ENCODE assay signal across 9 mouse cellular contexts in genomic region chr6:47239376-47239921, GRCm38 (mm10).
DNase-seq lines count a peak whose midpoint lies in the region; ATAC-seq and TF ChIP-seq lines count a peak whose summit lies in the region.
"Had no signal": no experiment of that assay in that cellular context is flagged by ENCODE, and none has a peak within 500 bp of the region (broad histone marks: within the 10 kb centered on the region; RNA-seq: fewer than 3 reads in every experiment).

No protein-coding gene starts in this region.

- no peaks in the 10 kb centered on the region for H3K9me3 ChIP-seq in forebrain, embryonic 11.5 days (ENCODE audit: control insufficient read depth, low read length)
- H3K9me3 ChIP-seq: lung, embryonic 15.5 days had no signal

- no peak overlapping the region for H3K4me3 ChIP-seq in forebrain, embryonic 11.5 days (ENCODE audit: low read depth, low read length)
- no peak overlapping the region for H3K4me3 ChIP-seq in left cerebral cortex, adult 2 months
- H3K4me3 ChIP-seq: lung, embryonic 15.5 days had no signal

- WGBS in forebrain, embryonic 11.5 days, result 3% methylated on average over 3 of the region's 3 CpGs

- H3K4me2 ChIP-seq in forebrain, embryonic 11.5 days (ENCODE audit: low read depth, low read length, severe bottlenecking), result 0 out of 2 replicates have a peak overlapping the region, but pooled peaks have one; percentile 18
- H3K4me2 ChIP-seq: lung, embryonic 15.5 days had no signal

- no peaks in the 10 kb centered on the region for H3K36me3 ChIP-seq in forebrain, embryonic 11.5 days (ENCODE audit: control insufficient read depth, insufficient read depth, low read length)
- H3K36me3 ChIP-seq: lung, embryonic 15.5 days had no signal

- TF ChIP-seq CTCF in left cerebral cortex, adult 2 months (IDR thresholded peaks at IDR 0.05), result no peak

- H3K9ac ChIP-seq in forebrain, embryonic 11.5 days (ENCODE audit: low read length), result no peak overlapping the region; the same call in 1 of the 2 replicates
- H3K9ac ChIP-seq: lung, embryonic 15.5 days had no signal

- peak overlapping the region; percentile 96 for H3K27ac ChIP-seq in forebrain, embryonic 11.5 days (ENCODE audit: low read depth, low read length)
- H3K27ac ChIP-seq in left cerebral cortex, adult 2 months, result peak overlapping the region; percentile 76
- H3K27ac ChIP-seq: lung, embryonic 15.5 days had no signal

- no peaks in the 10 kb centered on the region for H3K27me3 ChIP-seq in forebrain, embryonic 11.5 days (ENCODE audit: control insufficient read depth, insufficient read depth, low read length)
- H3K27me3 ChIP-seq: lung, embryonic 15.5 days had no signal

- H3K4me1 ChIP-seq in forebrain, embryonic 11.5 days (replicated peaks; ENCODE audit: control insufficient read depth, insufficient read depth, low read length), result peaks cover 10% of the 10 kb centered on the region

- peak; percentile 90 for ATAC-seq in forebrain, embryonic 11.5 days (replicated peaks; ENCODE audit: low FRiP score)

- intact Hi-C loops in left cerebral cortex, adult 2 months (cut with DNase I), result no loop called here

- DNase-seq in adrenal gland, postnatal 36 days, result peak; percentile 3 to 11
- no peak for DNase-seq in adrenal gland, postnatal 25 days
- DNase-seq in forebrain, embryonic 11.5 days (ENCODE audit: low spot score), result peak; percentile 79
- DNase-seq in left cerebral cortex, adult 2 months (ENCODE audit: extremely low spot score in 1 of 2, low spot score in 2 of 2), result peak; percentile 36 to 41
- peak; percentile 37 for DNase-seq in retina, postnatal 7 days (ENCODE audit: low read depth, low spot score)
- no peak for DNase-seq in spleen, postnatal 36 days (ENCODE audit: low spot score in 2 of 2)
- no peak for DNase-seq in spleen, postnatal 14 days (ENCODE audit: low spot score in 2 of 2)
- no peak for DNase-seq in gastrocnemius, postnatal 4 days (ENCODE audit: low spot score in 2 of 2)

Comparison
In these comparisons a context has a peak if more than half of its experiments do, and no peak if none do; other contexts are left out.
1. DNase-seq: peak in adrenal gland, postnatal 36 days (2 of 2), forebrain, embryonic 11.5 days (single experiment), left cerebral cortex, adult 2 months (2 of 2) and retina, postnatal 7 days (single experiment); none in adrenal gland, postnatal 25 days (single experiment), spleen, postnatal 36 days (0 of 2), spleen, postnatal 14 days (0 of 2) and gastrocnemius, postnatal 4 days (0 of 2).